Mouse (Mus musculus) neural tube, embryonic 10.5 days (tissue): Measurements from ENCODE around the gene Gas2l3.
A peak's percentile ranks its signal among the peaks of the same experiment; 100 is the strongest.

Source experiments
- DNase-seq: peaks from one replicate; pipeline ENCODE4 v3.0.0-alpha.2; 2017; ENCODE audit warnings: low spot score; ENCODE audit errors: extremely low spot score

Gas2l3 gene

DNA sequence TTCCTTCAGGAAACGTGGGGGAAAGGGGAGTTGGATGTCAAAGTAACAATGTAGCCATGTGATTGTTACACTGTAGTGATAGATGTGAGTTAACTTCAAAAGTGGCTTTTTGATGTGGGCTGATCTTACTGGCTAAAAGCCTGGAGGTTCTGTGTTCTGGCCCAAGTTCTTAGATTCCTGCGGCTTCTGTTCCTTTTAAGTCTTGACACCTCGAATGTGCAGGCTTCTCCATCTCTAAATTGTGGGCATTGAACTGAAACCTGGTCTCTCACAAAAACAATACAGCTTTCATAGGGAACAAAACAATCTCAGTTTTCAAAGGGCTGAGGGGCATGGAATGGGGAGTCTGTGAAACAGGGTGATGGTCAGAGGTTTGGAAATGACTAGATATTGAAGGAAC is 614 bp upstream of the Gas2l3 start:
- peak; percentile 14 for DNase-seq

DNA sequence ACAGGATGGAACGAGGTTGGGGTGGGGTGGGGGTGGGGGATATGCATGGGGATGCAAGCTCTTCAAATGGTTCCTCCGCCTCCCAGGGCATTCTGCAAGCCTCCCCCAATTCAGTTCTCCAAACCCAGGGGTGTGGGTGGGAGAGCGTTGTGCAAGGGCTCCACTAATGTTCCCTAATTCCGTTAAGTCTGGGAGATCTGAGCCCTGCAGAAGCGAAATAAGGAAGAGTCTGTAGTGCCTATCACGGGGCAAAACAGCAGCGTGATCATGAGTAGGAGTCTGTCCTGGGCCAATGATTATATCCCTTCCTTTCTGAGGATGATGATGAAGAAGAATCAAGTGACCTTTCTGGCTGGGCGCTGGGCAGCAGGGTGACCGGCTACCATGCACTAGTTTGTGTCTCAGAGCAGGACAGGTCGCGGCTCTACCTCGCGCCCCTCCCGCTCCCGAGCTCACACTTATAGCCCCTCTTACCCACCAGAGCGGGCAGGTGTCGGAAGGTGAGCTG is 598 bp downstream of the Gas2l3 start:
- no peak for DNase-seq

- no peak for DNase-seq
These were observed 1.1 kb downstream of the Gas2l3 start for GRCm38 (mm10) chr10:89442640-89443039.

DNA sequence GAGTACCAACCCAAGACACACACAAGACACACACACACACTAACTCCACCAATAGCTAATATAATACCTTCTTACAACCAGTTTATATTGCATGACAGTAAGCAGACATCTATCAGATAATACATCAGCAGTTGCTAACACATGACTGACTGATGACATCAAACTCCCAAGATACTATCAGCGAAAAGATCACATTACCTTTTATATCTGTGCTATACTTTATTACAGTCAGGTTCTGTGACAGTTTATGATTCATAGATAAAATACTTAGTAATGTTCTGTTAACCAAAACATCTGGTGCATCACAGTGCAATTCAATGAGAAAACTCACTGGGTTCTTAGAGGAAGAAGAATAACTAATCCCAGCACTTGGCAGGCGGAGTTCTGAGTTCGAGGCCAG is 1.8 kb downstream of the Gas2l3 start:
- DNase-seq, result no peak

- no peak for DNase-seq
These were observed 4.4 kb downstream of the Gas2l3 start for GRCm38 (mm10) chr10:89439380-89439779.

DNA sequence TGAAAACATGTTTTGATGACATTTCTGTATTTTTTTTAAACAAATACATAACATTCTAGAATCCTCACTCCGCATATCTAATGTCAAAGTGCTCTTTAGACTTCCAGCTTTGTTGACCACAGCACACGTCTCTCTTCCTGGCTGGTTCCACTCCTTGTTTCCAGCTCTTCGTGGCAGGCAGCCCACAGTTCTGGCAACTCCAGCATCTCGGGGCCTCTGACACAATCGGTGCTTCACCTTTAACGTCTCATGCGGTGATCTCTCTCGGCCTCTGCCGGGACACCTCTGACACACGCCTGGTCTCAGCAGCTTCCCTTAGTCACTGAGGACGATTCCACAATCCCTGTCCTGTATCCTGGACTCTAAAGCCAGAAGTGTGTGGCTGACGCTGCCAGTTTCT is 5.8 kb downstream of the Gas2l3 start:
- DNase-seq, result no peak

GRCm38 (mm10) chr10:89437472-89437871 is 6.3 kb downstream of the Gas2l3 start:
- DNase-seq, result no peak

GRCm38 (mm10) chr10:89435920-89436319 is 7.8 kb downstream of the Gas2l3 start:
- no peak for DNase-seq

DNA sequence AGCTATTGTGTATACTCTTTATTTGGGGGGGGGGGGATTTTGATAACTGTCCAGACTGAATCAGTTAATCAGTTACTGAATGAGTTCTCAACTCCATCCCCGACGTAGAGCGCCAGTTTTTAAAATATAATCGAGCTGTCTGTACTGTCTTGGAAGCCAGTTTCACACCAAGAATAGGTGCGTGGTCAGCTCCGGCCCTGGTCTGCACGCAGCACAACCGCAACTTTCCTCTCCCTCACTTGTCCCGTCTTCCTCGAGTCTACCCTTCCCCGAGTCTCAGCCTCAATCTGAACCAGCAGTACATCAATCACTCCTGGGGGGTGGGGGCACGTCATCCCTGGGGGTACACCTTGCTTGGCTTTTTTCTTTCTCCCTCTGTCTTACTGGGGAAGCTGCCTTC is 8.4 kb downstream of the Gas2l3 start:
- DNase-seq, result no peak

DNA sequence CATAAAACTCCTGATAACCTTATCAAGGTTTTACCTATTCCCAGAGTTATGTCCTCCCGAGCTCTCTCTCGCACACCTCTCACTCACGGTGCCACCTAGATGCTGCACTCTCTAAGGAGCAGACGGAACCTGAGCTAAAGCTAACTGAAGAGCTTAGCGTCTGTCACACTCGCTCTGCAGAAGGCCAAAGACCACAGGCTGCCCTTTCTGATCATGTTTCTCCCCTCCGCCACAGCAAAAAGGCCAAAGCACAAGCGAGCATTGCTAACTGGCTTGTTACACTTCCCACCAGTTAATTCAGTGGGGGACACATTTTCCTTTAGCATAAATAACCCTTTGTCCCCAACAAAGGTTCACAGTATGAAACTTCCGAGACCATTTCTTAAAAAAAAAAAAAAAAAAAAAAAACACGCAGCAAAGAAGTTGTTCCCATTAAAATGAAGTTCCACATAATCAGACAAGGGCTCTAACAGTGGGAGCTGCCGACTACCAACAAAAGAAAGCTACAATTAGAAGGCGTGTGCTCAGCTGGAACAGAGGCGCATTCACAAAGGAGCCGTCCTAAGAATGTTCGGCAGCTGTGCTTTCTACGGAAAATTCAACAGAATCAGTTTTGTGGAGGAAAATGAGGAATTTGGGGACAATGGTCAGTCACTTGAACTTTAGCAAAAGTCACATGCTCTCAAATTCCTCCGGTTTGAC is 9.1 kb downstream of the Gas2l3 start:
- no peak for DNase-seq

DNA sequence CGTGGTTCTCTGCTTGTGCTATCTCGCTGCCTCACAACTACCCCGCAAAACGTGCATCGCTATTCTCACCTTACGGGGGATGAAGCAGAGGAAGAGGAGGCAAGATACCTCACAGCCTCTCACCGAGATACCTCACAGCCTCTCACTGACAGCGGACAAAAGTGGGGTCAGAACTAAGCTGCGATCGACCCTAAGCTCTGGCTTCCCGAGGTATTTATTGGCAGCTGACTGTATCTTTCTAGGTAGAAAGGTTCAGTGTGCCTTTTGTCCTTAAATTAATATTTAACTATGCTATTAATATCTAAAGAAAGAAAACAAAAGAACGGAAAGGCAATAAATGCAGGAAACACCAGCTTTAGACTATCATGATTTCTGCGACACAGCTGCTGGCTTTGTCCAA is 11.0 kb downstream of the Gas2l3 start:
- no peak for DNase-seq

GRCm38 (mm10) chr10:89430751-89431150 is 13.0 kb downstream of the Gas2l3 start:
- no peak for DNase-seq

DNA sequence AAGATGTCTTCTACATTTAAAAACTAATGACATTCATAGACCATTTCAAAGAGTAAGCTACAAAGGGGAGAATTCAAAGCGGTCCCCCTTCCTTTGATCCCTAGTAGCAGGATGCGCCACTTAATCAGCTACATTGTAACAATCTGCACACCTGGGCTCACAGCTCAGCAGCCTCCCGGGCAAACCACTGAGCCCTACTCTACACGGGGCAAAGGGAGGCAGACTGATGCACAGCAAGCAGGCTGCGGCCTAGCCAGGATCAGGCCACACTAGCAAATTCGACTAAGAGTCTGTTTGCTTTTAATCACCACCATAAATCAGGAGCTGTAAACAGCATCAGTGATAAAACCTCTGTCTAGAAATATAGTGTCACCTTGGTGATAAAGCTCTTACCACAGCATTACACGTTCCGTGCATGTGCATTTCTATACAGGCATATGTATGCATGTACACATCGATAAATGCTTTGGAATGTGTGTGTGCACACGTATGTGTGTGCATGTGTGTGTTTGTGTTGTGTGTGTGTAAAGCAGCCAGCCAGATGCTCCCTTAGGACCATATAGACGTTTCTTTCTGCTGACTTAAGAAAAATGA is 18.9 kb downstream of the Gas2l3 start:
- no peak for DNase-seq

GRCm38 (mm10) chr10:89424217-89424616 is 19.6 kb downstream of the Gas2l3 start:
- DNase-seq, result no peak

DNA sequence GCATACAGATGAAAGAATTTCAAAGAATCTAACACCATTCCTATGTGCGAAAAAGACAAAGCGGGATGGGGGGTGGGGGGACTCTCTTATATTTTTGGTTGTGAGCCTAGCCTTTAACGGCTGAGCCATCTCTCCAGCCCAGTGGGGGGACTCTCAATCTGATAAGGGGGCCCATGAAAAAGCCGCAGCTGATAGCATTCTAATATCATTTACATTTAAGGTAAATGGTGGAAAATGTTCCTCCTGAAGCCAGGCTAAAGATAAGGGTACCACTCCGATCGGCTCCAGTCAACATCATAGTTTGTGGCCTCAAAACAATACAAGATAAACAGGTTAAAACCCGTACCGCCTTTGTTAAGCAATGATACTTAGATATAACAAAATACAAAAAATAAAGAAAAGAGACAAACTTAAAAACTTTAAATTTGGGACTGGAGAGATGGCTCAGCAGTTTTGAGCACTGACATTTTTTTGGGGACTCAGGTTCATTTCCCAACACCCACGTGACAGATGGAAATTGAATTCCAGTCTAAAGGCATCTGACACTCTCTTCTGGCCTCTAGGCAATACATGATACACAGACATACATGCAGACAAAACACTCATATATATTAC is 20.5 kb downstream of the Gas2l3 start:
- no peak for DNase-seq

DNA sequence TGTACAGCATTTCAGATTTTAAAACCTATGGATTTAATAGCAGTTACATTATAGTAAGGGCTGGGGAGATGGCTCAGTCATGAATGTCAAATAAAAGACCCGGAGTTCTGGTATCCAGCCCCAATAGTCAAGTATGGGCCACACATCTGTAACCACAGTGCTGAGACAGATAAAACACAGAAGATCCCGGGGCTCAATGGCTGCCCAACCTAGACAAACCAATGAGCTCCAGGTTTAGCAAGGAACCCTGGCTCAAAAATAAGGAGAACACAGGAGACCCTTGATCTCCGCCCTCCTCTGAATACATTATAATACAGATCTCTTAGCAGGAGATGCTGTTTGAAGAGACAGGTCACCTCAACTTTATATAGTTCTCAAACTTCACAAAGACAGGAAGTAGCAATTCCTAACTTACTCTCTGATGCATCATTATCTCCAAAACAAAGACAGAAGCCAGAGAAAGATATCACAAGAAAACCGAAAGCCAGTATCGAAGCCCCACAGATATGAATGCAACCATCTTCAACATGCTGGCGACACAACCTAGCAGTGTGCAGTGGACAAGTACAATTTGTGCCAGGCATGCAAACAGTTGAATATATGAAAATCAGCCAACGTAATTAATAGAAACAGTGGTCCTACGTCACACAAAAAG is 21.1 kb downstream of the Gas2l3 start:
- DNase-seq, result no peak

DNA sequence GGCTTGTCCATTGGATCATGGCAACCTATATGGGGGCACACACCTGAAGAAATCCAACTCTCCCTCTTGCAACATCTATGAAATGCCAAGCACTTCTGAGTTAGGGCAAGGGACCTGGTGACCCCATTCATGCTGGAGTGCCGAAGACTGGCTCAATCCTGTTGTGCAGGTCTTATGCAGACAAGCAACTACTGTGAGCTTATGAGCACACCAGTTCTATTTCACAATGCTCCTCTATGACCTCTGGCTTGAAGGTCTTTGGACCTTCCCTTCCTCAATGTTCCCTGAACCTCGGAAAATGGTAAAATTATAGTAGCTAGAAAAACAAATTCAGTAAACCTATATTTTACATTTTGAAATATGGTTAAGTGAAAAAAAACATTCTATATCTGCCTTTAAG is 25.8 kb downstream of the Gas2l3 start:
- DNase-seq, result no peak

DNA sequence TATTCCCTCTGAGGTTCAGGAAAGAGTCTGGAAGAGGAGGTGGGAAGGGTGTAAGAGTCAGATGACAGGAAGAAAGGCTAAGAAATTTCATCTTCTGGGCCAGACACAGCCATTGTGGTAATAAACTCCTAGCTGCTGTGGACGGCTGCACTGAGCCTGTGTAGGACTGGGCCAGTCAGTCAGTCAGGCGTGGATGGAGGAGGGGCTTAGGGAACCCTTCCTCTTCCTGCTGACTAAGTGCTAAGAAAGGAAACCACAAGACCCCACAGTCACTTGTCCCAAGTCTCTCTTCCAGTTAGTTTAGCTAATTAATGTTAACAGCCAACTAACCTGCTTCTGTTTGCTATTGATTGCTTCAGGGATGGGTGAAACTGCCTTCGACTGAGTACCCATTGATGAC is 28.3 kb downstream of the Gas2l3 start:
- DNase-seq, result no peak

- no peak for DNase-seq
These were observed 36.2 kb downstream of the Gas2l3 start for GRCm38 (mm10) chr10:89407551-89407950.

DNA sequence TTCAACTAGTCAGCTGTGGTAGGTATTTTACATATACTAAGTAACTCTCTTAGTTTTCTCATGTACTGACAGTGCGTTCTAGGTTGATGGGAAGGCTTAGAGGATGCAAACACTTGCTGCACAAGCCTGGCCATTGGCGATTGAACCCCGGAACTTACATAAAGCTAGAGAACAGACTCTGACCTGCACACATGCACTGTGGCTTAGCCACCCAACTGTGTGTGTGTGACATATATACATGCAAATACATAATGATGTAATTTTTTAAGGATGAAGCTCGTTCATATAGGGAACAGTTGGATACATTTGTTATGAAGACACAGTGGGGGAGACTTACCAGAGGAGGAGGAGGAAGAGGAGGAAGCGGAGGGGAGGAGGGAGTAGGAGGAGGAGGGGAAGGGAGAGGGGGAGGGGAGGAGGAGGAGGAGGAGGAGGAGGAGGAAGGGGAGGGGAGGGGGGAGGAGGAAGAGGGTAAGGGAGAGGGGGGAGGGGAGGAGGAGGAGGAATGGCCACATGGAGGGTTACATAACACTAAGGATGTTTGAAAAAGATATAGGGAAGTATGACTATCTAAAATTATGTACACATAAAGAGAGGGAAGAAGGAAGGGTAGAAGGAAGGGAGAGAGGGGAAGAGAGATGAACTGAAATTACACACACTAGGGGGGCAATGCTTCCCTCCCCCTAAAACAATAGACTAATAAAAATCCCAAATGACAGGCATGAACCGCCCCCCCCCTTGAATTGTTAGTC is 36.9 kb downstream of the Gas2l3 start:
- DNase-seq, result no peak

DNA sequence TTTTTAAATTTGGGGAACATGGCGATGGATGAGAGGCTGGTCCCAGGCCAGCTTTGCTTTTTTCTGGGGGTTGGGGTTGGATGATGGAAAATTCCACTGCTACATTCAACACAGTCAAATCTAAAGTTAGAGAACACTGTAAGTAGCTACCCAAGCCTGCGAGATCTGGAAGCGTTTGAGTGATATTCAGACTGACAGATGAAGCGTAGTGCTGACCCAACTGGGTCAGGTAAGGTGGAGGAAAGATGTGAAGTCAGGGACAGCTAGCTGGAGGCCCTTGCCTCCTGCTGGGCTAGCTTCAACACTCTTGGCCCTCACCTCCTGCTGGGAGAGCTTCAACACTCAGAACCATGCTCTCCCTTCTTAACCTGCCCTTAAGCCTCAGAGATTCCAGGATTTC is 38.8 kb downstream of the Gas2l3 start:
- DNase-seq, result no peak
